Mouse (Mus musculus): ENCODE data around the gene Pax7. TPM values are rescaled to one million over a fixed set of nuclear protein-coding genes. Genes with fewer than 3 reads are reported as not detected.

The Pax7 gene
- polyA plus RNA-seq, 2 experiments from 2014 or later = not detected

DNA sequence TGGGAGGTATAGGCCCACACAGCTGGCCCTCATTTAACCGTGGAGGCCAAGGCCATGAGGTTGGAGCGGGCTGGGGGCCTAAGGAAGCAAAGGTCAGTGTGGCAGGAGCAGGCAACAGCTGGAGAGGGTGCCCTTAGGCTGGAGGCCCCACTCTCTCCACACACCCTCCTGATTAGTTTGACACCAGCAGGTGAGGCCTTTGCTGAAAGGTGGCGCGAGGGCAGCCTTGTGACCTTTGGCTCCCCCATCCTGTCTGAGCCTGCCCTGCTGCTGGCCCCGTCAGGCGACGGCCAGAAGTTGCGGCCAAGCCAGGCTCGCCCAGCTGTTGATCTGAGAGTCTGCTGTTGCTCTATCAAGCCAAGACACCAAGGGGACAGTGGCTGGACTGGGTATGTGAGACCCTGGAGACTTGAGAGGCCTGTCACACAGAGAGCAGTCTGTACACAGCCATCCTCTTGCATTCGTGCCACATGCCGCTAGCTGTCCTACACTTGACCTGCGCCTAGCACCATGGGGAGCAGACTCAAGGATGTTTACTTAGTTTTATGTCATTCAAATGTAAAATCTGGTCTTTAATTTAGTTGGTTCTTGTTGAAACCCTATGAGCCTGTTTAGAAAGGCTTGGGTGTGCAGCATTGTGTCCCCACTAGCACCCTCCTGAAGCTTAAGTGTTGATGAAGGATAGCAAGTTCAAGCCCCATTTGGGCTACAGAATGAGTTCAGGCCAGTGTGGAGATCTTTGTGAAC, 86.0 kb downstream of the Pax7 start:
- no peak for ATAC-seq

GRCm38 (mm10) chr4:139746177-139746576, 87.2 kb downstream of the Pax7 start:
- ATAC-seq = no peak

DNA sequence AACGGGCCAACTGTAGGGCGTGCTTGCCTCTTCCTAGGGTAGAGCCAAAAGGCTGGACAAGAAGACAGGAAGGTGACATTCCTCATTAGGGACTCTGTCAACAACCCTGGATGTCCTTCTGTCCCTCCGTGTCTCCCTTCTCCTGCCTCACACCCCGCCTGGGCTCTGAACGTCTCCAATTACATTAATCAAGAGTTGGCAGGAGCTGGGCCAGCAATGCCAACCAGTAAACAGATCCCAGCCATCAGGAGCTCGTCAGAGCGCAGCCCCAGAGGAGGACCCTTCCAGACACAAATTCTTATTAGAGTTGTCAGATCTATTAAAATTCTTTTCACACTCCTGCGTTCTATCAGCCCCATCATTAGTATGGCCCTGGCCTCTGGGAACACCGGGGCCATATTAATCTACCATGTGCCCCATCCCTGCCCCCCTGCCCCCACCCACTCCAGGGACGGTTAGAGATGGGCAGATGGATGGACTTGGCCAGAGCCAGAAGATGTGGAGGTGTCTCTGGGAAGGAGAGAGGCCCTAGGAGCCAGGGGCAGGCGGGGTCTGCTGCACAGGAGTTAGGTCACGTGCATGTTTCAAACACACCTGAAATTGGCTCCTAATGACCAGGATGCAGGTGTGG, 88.4 kb downstream of the Pax7 start:
- no peak for ATAC-seq

GRCm38 (mm10) chr4:139743626-139744025, 89.7 kb downstream of the Pax7 start:
- ATAC-seq = no peak

GRCm38 (mm10) chr4:139737035-139737434, 96.3 kb downstream of the Pax7 start:
- ATAC-seq = no peak

- ATAC-seq = no peak
Measured at GRCm38 (mm10) chr4:139727101-139727500, 106.2 kb downstream of the Pax7 start.

- ATAC-seq = no peak
Measured at GRCm38 (mm10) chr4:139725421-139725820, 107.9 kb downstream of the Pax7 start.

- ATAC-seq = no peak
Measured at GRCm38 (mm10) chr4:139724296-139724695, 109.0 kb downstream of the Pax7 start.

- ATAC-seq = no peak
Measured at GRCm38 (mm10) chr4:139718978-139719377, 114.3 kb downstream of the Pax7 start.

DNA sequence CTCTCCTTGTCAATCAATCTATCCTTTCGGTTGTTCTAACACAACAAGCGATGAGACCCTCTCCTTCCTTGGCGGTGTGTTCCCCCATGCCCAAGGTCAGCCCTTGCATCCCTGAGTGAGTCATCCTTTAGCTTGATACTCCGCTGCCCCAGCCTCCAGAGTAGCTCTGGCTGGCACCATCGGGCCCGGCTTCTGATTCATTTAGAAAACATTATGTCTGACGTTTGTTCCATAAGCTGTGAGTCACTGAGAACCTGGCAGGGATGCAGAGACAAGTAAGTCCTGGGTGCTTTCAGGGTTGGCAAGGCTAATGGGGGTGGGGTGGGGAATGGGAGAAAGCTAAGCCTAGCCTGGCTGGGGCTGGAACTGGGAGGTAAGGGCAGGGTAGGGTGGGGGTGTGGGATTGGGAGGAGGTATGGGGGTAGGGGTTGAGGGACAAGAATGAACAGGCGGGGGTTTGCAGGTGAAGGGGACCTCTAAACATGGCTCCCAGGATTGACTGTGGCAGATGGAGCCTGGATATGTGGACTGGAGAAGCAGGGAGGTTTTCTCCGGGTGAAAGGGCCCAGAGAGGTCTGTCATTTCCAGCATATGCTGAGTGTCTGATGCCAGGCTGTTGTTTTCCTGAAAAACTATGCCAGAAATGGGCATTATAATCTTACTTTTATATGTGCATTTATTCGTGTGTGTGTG, 116.7 kb downstream of the Pax7 start:
- no peak for ATAC-seq

GRCm38 (mm10) chr4:139715241-139715932, 117.9 kb downstream of the Pax7 start:
- ATAC-seq = no peak

- ATAC-seq = no peak
Measured at GRCm38 (mm10) chr4:139710467-139711334, 122.6 kb downstream of the Pax7 start.

DNA sequence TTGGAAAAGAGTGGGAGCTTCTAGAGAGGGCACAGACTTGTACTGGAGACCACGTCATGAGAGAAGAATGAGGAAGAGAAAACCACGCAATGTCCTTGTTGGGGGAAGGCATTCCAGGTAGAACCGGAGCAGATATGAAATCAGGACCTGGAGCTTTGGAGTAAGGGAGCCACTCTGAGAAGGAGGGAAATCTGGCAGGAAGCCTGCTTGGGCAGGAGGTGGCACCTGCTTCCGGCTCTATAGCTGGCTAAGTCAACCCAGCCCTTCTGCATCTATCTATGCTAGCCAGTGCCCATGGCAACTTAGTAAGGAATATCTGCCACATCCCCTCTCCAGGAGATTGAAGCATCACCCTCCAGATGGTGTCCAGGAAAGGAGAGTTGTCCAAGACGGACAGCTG, 127.3 kb downstream of the Pax7 start:
- no peak for ATAC-seq

- no peak for ATAC-seq
Measured at GRCm38 (mm10) chr4:139703468-139703867, 129.9 kb downstream of the Pax7 start.

DNA sequence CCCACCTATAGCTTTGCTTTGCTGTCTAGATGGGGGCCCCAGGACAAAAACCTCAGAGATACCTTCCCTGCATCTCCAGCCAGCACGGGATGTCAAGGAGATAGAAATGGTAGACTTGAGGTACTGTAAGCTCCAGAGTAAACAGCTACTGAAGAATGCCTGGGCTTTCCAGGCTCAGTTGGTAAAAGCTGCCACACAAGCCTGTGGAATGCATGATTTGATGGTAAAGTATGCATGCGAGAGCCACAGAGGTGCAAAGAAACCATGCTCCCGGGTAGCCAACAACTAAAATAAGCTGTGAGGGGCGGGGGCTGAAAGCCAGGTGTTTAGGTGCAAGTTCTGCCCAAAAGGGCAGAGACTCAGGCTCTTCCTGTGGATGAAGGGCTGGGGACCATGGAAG, 130.4 kb downstream of the Pax7 start:
- ATAC-seq = no peak

GRCm38 (mm10) chr4:139698602-139699001, 134.7 kb downstream of the Pax7 start:
- ATAC-seq = no peak

- ATAC-seq = no peak
Measured at GRCm38 (mm10) chr4:139697755-139698154, 135.6 kb downstream of the Pax7 start.

DNA sequence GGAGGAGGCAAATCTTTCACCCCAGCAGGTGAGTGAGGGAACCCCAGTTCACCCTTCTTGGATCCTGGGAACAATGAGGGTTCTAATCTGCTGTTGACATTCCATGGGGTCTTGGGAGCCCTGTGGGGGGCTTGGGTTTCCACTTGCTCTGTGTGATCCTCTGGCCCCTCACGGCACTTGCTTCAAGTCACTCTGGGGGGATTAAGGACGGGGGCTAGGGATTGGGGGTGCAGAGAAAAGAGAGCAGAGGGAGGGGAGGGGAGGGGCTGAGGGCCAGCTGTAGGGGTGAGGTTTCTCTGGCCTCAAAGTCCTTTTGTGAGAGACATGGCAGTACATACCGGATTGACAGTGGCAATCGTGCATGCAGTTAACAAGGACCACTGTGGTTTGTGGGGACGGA, 140.0 kb downstream of the Pax7 start:
- ATAC-seq = no peak

DNA sequence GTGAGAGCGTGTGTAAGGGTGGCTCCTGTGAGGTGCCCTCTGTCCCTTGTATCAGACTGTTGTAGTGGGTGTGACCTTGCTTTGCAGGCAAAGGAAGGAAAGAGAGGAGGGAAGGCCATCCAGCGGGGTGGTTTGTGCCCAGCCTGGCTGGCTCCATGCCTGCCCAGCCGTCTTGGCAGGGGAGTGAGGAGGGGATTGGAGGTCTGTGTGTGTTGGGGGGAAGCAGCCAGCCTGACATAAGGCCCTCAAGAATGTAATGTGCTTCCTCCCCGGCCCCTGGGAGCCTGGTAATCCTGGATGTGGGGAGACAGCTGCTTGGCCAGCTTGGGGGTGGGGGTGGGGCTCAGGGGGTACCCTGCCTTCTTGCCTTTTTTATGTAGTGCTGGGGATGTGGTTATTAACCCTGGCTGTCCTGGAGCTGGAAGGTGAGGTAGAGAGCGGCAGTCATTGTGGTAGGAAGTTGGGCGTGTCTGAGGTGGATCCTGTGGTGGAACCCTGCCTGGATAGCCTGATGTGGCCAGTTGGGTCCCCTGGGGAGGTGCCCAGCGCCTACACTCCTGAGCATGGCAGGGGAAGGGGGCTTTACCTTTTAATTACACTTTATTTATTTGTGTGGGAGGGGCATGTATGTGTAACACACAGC, 143.6 kb downstream of the Pax7 start:
- no peak for ATAC-seq

DNA sequence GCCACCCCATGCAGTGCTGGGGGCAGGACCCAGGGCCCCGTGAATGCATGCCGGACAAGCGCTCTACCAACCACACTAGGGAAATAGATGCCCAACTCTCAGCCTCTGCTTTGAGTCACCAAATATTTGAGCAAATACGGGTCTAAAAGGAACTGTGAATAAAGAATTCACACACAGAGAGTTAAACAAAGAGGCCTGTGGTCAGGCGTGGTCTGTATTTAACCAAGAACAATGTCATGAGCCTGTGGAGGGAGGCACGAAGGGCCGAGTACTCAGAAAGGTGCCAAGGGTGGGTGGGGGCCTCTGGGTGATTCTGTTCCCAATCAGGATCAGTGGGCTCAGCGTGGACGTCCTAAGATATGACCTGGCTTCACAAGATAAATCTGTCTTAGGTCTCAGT, 145.3 kb downstream of the Pax7 start:
- ATAC-seq = no peak
